Mouse (Mus musculus) E14TG2a.4 (cell line): ENCODE measurements at regions not wholly inside any gene's neighbourhood (a gene's known extent, or its start where the extent isn't known, plus 50 kb on each side); places are given as distances from the start of the nearest gene placed in this dataset.

Experiments
- H3K27me3 ChIP-seq: 2 replicates; pipeline ENCODE4 v1.6.1; 2014; ENCODE audit warnings: low read length, control low read depth; ENCODE audit not compliant: insufficient read depth
- H3K36me3 ChIP-seq: 2 replicates; pipeline ENCODE4 v1.6.1; 2014; ENCODE audit warnings: low read length, control low read depth; ENCODE audit not compliant: insufficient read depth
- H3K4me1 ChIP-seq: replicated peaks from 2 replicates; pipeline ENCODE4 v1.6.1; 2014; ENCODE audit warnings: low read depth, low read length, control low read depth
- H3K4me3 ChIP-seq: replicated peaks from 2 replicates; pipeline ENCODE4 v1.5.1; 2014; ENCODE audit warnings: mild to moderate bottlenecking, low read length
- H3K9me3 ChIP-seq: 2 replicates; pipeline ENCODE4 v1.6.1; 2014; ENCODE audit warnings: low read length, control low read depth
- CTCF ChIP-seq: conservative IDR thresholded peaks from 2 replicates; pipeline ENCODE4 v1.5.1; 2014; ENCODE audit warnings: low read length
- NANOG ChIP-seq: IDR thresholded peaks from 2 replicates; pipeline ENCODE4 v1.6.1; 2014; ENCODE audit warnings: borderline replicate concordance, low read length, mixed read lengths
- POU5F1 ChIP-seq: IDR thresholded peaks from 2 replicates; pipeline ENCODE4 v1.6.1; 2014; ENCODE audit warnings: low read length, borderline replicate concordance

DNA sequence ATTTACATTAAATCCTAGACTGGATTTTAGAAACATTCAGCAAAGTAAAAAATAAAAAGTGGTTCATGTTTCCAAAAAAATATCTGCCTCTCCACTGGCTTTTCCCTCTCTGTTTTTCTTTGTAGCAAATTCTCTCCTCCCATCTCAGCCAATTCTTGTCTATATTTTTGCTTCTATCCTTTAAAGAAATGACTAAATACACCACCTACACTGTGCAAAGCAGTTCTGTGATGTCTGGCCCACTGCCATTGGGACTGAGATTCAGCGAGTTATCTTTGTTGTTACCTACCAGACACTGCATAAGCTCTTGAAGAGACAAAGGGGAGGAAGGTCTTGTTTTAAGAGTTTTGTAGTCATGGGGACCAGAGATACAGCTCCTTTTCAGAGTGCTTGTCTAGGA, 835.8 kb upstream of the Klhl29 start:
- no peak overlapping the region for H3K4me3 ChIP-seq
- H3K4me1 ChIP-seq, result no peaks in the 10 kb centered on the region
- H3K9me3 ChIP-seq, result no peaks in the 10 kb centered on the region
- H3K27me3 ChIP-seq, result no peaks in the 10 kb centered on the region
- H3K36me3 ChIP-seq, result no peaks in the 10 kb centered on the region
- TF ChIP-seq CTCF, result no peak
- no peak for TF ChIP-seq POU5F1
- TF ChIP-seq NANOG, result no peak

GRCm38 (mm10) chr12:6189232-6189631, 813.8 kb upstream of the Klhl29 start:
- TF ChIP-seq POU5F1, result no peak
- TF ChIP-seq CTCF, result no peak
- TF ChIP-seq NANOG, result no peak

DNA sequence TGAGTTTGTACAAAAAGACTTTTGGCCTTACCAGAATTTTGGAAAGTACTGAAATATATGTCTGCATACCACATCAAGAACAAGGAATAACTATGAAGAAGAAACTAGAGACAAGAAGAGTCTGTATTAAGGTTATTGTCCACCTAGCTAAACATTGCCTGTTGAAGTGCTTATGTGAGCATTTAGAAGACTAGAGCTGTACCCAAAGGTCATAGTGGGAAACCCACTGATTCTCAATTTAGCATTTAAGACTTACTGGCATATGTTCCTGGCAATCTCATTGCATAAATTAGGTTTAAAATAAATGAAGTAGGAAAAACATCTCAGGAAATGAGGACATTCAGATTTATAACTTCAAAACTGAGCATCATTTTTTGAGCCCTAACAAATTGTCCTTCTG, 793.3 kb upstream of the Klhl29 start:
- Histone ChIP-seq H3K4me3 (no peak overlapping the region), H3K4me1 (no peaks in the 10 kb centered on the region), H3K36me3 (no peaks in the 10 kb centered on the region), H3K27me3 (no peaks in the 10 kb centered on the region), H3K9me3 (no peaks in the 10 kb centered on the region)
- TF ChIP-seq CTCF, result no peak
- no peak for TF ChIP-seq POU5F1
- TF ChIP-seq NANOG, result no peak

More at GRCm38 (mm10) chr12:6189232-6189631, 813.8 kb upstream of the Klhl29 start:
- Histone ChIP-seq H3K9me3 (no peaks in the 10 kb centered on the region), H3K36me3 (no peaks in the 10 kb centered on the region), H3K4me1 (no peaks in the 10 kb centered on the region), H3K4me3 (no peak overlapping the region), H3K27me3 (no peaks in the 10 kb centered on the region)

- TF ChIP-seq NANOG, result no peak
- no peak for TF ChIP-seq CTCF
- no peak for TF ChIP-seq POU5F1
- H3K4me3 ChIP-seq, result no peak overlapping the region
- H3K4me1 ChIP-seq, result no peaks in the 10 kb centered on the region
- H3K36me3 ChIP-seq, result no peaks in the 10 kb centered on the region
- no peaks in the 10 kb centered on the region for H3K9me3 ChIP-seq
- no peaks in the 10 kb centered on the region for H3K27me3 ChIP-seq
Measured at GRCm38 (mm10) chr12:6154287-6154686, 778.8 kb upstream of the Klhl29 start.

DNA sequence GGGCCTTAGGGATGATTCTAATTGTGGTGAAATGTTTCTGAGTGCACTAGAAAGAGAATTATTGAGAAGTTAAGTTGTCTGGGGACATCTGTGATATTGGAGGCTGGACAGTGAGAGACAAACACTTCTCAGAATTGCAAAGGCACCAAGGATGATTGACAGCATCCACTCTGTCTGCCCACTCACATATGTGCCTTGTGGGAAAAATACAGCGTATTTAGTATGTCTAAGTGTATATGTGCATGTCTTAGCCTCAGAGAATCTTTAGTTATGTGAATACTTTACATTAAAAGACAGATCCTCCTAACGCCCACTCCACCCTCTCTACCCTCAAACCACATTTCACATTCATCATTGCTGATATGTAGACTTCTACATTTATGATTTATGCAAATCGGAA, 776.0 kb upstream of the Klhl29 start:
- H3K4me1 ChIP-seq, result no peaks in the 10 kb centered on the region
- no peaks in the 10 kb centered on the region for H3K27me3 ChIP-seq
- H3K4me3 ChIP-seq, result no peak overlapping the region
- no peaks in the 10 kb centered on the region for H3K9me3 ChIP-seq
- TF ChIP-seq POU5F1 (no peak), CTCF (no peak), NANOG (no peak)
- no peaks in the 10 kb centered on the region for H3K36me3 ChIP-seq

GRCm38 (mm10) chr12:6132451-6132850, 757.0 kb upstream of the Klhl29 start:
- Histone ChIP-seq H3K36me3 (no peaks in the 10 kb centered on the region), H3K4me3 (no peak overlapping the region), H3K4me1 (no peaks in the 10 kb centered on the region), H3K9me3 (no peaks in the 10 kb centered on the region), H3K27me3 (no peaks in the 10 kb centered on the region)
- TF ChIP-seq POU5F1 (no peak), NANOG (no peak), CTCF (no peak)

DNA sequence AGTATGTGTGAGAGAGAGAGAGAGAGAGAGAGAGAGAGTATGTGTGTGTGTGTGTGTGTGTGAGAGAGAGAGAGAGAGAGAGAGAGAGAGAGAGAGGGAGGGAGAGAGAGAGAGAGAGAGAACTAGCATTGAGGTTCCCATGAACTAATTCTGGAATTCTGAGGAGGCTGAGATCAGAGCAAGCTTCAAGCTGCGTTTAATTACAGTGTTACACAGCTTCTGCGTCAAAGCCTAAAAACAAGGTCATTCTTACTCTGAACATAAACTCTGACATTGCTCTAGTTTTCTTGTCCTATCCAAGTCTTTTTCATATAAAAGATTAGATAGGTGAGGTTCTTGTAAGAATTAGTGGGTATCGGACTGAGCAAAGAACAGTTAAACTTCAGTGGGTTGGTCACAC, 744.1 kb upstream of the Klhl29 start:
- H3K4me1 ChIP-seq, result no peaks in the 10 kb centered on the region
- no peaks in the 10 kb centered on the region for H3K27me3 ChIP-seq
- no peaks in the 10 kb centered on the region for H3K9me3 ChIP-seq
- H3K4me3 ChIP-seq, result no peak overlapping the region
- H3K36me3 ChIP-seq, result no peaks in the 10 kb centered on the region
- TF ChIP-seq NANOG (no peak), POU5F1 (no peak), CTCF (no peak)

DNA sequence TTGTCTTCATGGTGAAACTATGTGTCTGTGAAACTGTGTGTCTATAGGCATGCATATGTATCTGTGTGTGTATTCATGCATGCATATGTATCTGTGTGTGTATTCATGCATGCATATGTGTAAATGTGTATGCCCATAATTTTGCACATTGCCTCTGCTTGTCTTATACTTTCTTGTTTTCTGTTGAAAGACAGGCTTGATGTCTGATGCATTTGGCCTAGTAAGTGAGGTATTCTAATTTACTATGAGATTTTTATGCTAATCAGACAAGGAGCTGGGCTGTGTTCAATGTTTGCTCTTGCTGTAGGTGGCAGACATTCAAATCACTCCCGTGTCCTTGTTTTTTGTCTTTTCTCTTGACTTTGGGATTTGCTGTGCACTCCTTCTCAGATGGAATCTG, 739.8 kb upstream of the Klhl29 start:
- H3K27me3 ChIP-seq, result no peaks in the 10 kb centered on the region
- TF ChIP-seq NANOG (no peak), CTCF (no peak), POU5F1 (no peak)
- H3K4me1 ChIP-seq, result no peaks in the 10 kb centered on the region
- no peak overlapping the region for H3K4me3 ChIP-seq
- no peaks in the 10 kb centered on the region for H3K9me3 ChIP-seq
- no peaks in the 10 kb centered on the region for H3K36me3 ChIP-seq

DNA sequence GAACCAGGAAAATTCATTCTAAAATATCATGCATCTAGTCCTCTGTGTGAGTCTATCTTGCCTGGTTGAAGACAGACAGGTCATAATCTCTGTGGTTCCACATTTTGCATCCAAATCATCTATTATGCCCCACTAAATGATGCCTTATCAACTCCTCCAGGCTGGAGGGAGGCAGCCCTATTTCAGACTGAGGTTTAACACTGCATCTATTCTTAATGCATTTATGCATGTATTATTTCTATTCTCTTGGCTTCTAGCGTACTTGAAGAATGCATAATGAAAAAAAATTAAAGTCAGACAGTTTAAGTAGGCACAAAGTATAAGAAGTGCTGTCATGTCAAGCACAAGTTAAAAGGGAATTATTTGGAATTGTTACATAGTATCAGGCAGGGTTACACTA, 721.8 kb upstream of the Klhl29 start:
- H3K9me3 ChIP-seq, result no peaks in the 10 kb centered on the region
- H3K4me1 ChIP-seq, result no peaks in the 10 kb centered on the region
- H3K27me3 ChIP-seq, result no peaks in the 10 kb centered on the region
- H3K4me3 ChIP-seq, result no peak overlapping the region
- no peaks in the 10 kb centered on the region for H3K36me3 ChIP-seq
- TF ChIP-seq NANOG, result no peak
- no peak for TF ChIP-seq CTCF
- TF ChIP-seq POU5F1, result no peak
